Mouse (Mus musculus) retina, embryonic 14.5 days (tissue): Measurements from ENCODE around the gene Aurkb.
"Not testable (repeated sequence)": the region's sequence is repeated elsewhere in the genome, so short reads cannot be mapped to it uniquely, and the experiment has no call there.

Source experiments
- DNase-seq: peaks from one replicate; pipeline ENCODE4 v3.0.0-alpha.2; 2015; ENCODE audit warnings: low spot score

The Aurkb gene

DNA sequence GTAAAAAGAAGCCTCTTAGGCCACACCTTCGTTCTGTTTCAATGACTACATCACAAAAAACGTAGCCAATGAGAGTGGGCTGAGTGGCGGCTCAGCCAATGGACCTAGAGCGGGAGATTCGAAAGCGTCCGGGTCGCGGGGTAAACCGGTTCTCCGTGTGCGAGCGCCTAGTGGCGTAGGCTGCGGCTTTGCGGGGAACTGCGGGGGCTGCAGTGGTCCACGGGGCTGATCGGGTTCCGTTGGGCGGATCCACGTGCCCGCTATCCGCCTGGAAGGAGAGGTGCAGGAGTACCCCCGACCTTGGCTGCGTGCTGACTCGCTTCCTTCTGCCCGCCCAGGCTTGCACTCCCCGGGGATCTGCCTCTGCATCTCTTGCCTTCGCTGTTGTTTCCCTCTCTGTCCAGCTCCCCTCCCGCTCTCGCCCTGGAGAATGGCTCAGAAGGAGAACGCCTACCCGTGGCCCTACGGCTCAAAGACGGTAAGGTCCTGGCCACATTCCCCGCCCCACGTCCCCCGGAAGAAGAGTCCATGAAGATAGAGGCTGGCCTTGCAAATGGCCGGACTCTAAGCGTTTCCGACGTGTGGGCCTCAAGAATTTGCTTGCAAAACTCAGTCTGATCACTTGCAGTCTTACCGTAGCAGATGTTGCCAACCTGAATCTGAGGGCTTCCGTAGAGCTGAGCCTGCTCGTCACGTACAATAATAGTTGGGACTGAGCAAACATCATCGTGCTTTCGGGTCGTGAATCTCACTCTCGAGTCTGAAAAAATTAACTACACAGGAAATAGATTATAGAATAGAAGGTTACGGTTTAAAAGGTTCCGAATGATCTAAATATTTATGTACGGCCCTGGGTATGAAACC lies at the start of gene Aurkb:
TSS of gene Aurkb (plus strand) at position 117 of the 864 bp plus-strand sequence.
- DNase-seq = peak; percentile 95

DNA sequence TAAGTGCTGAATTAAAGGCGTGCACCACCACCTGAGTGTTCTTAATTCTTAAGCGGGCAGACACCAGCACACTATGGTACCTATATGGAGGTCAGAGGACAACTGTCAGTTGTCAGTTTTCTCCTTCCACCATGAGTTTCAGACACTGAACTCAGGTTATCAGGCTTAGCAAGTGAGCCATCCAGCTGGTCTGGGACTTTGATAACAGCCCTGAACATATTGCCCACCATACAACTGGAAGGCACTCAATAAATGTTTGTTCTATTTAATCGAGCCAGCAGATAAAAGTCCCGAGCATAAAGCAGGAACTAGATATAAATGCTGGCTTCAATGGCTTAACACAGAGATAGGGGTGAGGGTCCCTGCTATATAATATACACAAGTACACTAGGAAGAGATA lies 48.4 kb upstream of the Aurkb start:
- DNase-seq = no peak

DNA sequence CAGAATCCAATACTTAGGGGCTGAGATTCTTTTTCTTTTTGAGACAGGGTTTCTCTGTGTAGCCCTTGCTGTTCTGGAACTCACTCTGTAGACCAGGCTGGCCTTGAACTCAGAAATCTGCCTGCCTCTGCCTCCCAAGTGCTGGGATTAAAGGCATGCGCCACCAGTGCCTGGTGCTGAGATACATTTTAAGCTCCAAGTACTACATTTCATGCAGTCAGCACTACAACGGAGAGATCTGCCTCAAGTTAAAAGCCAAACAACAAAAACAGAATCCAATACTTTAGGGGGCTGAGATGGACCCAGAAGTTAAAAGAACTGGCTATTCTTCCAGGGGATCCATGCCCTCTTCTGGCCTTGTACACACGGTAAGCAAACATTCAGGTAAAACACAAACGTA lies 42.7 kb upstream of the Aurkb start:
- not testable (repeated sequence) for DNase-seq

GRCm38 (mm10) chr11:69003592-69003991 lies 41.9 kb upstream of the Aurkb start:
- DNase-seq = peak; percentile 23

DNA sequence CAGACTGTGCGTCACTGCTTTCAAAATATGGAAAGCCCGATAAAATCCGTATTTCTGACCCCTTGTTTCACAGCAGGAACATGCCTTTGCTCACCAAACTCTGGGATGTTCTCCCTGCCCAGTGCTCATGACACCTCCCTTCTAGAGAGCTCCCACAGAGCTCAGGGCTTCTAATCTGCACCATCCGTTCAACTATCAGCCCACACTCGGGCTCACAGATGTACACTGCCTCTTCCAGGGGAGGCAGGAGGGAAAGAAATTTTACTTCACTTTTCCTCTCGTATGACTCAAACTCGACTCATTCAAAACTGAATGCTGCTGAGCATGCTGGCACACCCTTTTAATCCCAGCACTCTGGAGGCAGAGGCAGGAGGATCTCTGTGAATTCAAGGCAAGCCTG lies 40.3 kb upstream of the Aurkb start:
- DNase-seq = no peak

- DNase-seq = not testable (repeated sequence)
Measured at GRCm38 (mm10) chr11:69006575-69006974, 38.9 kb upstream of the Aurkb start.

DNA sequence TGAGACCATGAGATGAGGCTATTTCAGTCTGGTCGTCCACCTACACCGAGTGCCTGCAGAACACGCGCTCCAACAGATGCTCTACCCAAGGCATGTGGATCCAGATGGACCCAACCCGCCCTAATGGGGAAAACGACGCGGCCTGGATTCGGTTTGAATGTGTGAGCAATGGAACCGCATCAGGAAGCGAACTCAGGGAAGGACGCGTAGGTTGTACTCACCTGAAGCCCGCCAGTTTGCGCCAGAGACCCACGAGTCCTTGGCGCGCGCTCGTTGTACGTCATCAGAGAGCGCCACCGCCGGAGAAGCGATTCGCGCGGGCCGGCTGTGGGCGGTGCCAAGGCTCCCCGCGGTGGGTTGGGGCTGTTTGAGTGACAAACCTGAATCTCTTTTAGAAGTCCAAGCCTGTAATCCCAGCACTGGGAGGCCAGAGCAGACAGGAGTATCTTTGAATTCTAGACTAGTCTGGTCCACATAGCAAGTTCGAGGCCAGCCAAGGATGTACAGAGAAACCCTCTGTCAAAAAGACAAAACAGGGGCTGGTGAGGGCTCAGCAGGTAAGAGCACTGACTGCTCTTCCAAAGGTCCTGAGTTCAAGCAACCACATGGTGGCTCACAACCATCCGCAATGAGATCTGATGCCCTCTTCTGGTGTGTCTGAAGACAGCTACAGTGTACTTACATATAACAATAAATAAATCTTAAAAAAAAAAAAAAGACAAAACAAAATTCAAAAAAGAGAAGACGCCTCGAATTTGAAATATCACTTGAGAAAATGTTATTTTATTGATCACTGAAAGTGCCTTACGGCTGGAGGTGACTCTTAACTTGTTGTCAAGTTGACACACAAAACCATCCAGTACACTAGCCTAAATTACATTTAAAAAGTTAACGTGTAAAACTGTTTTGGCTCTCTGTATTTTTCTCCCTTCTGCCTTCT lies 37.0 kb upstream of the Aurkb start, which contains the start of gene Pfas:
TSS of gene Pfas (minus strand) at position 279 of the 940 bp plus-strand sequence.
- peak; percentile 96 for DNase-seq

DNA sequence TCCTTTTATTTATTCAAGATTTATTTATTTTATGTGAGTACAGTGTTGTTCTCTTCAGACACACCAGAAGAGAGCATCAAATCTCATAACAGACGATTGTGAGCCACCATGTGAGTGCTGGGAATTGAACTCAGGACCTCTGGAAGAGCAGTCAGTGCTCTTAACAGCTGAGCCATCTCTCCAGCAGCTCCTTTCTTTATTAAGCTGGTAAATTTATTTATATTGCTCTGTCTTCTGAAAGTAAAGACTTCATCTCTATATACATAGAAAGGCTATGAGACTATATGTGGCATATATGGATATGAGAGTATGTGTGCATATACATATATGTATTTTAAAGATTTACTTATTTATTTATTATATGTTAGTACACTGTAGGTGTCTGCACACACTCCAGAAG lies 35.9 kb upstream of the Aurkb start:
- DNase-seq = peak; percentile 3

- peak; percentile 1 for DNase-seq
Measured at GRCm38 (mm10) chr11:69010400-69011323, 34.8 kb upstream of the Aurkb start.

DNA sequence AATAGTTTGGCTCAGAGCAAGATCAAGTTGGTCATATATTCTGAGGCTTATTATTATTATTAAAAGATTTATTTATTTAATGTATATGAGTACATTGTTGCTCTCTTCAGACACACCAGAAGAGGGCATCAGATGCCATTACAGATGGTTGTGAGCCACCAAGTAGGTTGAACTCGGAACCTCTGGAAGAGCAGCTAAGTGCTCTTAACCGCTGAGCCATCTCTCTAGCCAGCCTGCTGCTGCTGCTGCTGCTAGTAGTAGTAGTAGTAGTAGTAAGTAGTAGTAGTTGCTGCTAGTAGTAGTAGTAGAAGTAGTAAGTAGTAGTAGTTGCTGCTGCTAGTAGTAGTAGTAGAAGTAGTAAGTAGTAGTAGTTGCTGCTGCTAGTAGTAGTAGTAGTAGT lies 34.0 kb upstream of the Aurkb start:
- DNase-seq = peak; percentile 1

- DNase-seq = peak; percentile 93
Measured at GRCm38 (mm10) chr11:69012071-69012601, 33.3 kb upstream of the Aurkb start.

- DNase-seq = peak; percentile 94
Measured at GRCm38 (mm10) chr11:69015644-69016441, 29.6 kb upstream of the Aurkb start, which contains the start of gene Ctc1. Gene Ctc1 (plus strand): TSS chr11:69015911.

GRCm38 (mm10) chr11:69016755-69017154 lies 28.7 kb upstream of the Aurkb start:
- no peak for DNase-seq

DNA sequence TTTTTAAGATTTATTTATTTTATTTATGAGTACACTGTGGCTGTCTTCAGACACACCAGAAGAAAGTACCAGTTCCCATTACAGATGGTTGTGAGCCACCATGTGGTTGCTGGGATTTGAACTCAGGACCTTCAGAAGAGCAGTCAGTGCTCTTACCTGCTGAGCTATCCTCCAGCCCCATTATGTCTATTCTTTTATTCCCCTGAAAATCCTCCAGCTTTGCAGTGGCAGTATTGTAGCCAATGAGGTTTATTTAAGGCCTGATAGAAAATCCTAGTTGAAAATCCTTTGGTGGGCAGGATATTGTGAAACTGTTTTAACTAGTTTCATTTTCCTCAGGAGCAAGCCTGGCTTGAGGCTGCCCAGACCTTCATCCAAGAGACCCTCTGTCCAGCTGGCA lies 24.8 kb upstream of the Aurkb start:
- DNase-seq = no peak

DNA sequence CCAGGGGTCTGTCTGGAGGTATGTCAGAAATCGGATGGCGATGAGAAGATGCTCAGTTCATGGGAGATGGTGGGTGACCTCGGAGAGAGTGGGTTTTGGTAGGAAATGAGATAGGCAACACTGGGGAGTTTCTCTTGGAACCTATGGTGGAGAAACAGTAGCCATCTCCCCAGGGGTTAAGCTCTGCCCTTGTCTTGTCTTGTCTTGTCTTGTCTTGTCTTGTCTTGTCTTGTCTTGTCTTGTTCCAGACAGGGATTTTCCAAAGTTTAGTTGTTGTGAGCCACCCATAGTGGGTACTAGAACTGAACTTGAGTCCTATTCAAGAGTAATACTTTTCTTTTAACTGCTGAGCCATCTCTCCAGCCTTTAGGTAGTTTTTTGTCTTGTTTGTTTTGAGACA lies 18.9 kb upstream of the Aurkb start:
- DNase-seq = no peak

GRCm38 (mm10) chr11:69028805-69029204 lies 16.6 kb upstream of the Aurkb start:
- DNase-seq = peak; percentile 34

DNA sequence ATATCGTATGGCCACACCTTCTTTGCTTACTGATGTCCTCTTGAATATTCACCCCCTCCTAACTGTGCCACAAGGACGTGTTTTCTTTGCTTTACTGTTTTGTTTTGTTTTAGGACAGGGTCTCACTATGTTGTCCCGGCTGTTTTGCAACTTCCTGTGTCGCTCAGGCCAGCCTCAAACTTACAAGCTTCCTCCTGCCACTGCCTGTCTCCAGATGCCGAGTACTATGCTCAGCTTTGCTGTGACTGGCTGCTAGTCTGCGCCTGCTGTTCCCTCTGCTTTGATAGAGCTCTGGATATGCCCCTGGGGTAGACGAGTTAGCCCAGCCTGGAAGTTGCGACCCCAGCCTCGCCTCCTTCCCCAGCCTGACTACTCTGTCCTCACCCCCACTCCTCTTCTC lies 11.9 kb upstream of the Aurkb start:
- DNase-seq = no peak

- DNase-seq = no peak
Measured at GRCm38 (mm10) chr11:69034585-69034984, 10.9 kb upstream of the Aurkb start.

DNA sequence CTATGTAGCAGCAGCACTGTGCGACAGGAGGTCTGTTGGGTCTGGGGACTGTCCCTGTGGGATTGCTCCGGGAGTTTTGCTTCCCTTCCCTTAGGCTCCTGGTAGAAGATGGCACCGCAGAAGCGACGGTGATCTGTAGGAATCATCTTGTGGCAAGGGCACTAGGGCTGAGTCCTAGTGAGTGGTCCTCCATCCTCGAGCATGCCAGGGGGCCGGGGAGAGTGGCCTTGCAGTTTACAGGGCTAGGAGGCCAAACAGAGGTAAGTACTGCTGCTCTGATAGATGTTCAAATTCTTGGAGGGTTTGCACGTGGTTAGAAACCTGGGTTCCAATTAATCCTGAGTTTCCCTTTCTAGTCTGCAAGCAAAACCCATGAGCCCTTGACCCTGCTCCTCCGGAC lies 10.0 kb upstream of the Aurkb start:
- no peak for DNase-seq

- peak; percentile 88 for DNase-seq
Measured at GRCm38 (mm10) chr11:69035849-69036248, 9.6 kb upstream of the Aurkb start.
